Mouse (Mus musculus) liver, embryonic 16.5 days (tissue): Measurements from ENCODE around the gene Cfap97d2. TPM values are rescaled to one million over a fixed set of nuclear protein-coding genes. Genes with fewer than 3 reads are reported as not detected.
A peak's percentile ranks its signal among the peaks of the same experiment; 100 is the strongest.
"Not testable (repeated sequence)": the region's sequence is repeated elsewhere in the genome, so short reads cannot be mapped to it uniquely, and the experiment has no call there.

ENCODE experiments used
- ATAC-seq: fragments of 200-750 bp; cut with Nextera tagmentation; 2 replicates; pipeline ENCODE4 v1.8.0; 2017; ENCODE audit warnings: low read depth, mild to moderate bottlenecking, moderate number of reproducible peaks, moderate library complexity
- H3K27ac ChIP-seq: fragments of 300-500 bp; sonication (generic); 2 replicates; pipeline ENCODE4 v1.5.1; 2014; ENCODE audit warnings: mild to moderate bottlenecking, low read length
- H3K27me3 ChIP-seq: fragments of 300-500 bp; sonication (generic); 2 replicates; pipeline ENCODE4 v1.6.1; 2014; ENCODE audit warnings: low read depth, low read length, mixed read lengths; ENCODE audit not compliant: control insufficient read depth, insufficient read depth
- H3K36me3 ChIP-seq: fragments of 300-500 bp; sonication (generic); 2 replicates; pipeline ENCODE4 v1.6.1; 2014; ENCODE audit warnings: mild to moderate bottlenecking; ENCODE audit not compliant: control insufficient read depth, insufficient read depth
- H3K4me1 ChIP-seq: fragments of 300-500 bp; sonication (generic); 2 replicates; pipeline ENCODE4 v1.6.1; 2014; ENCODE audit warnings: low read depth, low read length, mixed read lengths; ENCODE audit not compliant: control insufficient read depth
- H3K4me2 ChIP-seq: fragments of 300-500 bp; sonication (generic); 2 replicates; pipeline ENCODE4 v1.6.1; 2014; ENCODE audit warnings: low read depth, low read length, mixed read lengths
- H3K4me3 ChIP-seq: fragments of 300-500 bp; sonication (generic); 2 replicates; pipeline ENCODE4 v1.5.1; 2014; ENCODE audit warnings: low read depth, mild to moderate bottlenecking, low read length
- H3K9ac ChIP-seq: fragments of 300-500 bp; sonication (generic); 2 replicates; pipeline ENCODE4 v1.6.1; 2014; ENCODE audit warnings: low read depth, low read length
- H3K9me3 ChIP-seq: fragments of 300-500 bp; sonication (generic); replicated peaks from 2 replicates; pipeline ENCODE4 v1.6.1; 2016; ENCODE audit warnings: low read length; ENCODE audit not compliant: control insufficient read depth
- WGBS: fragments of 180-500 bp; shearing (Covaris S2); extraction: QIAGEN DNeasy Blood & Tissue Kit; methylation state at CpG from one replicate; pipeline ENCODE4 v1.1.7; 2014; ENCODE audit not compliant: insufficient replicate concordance; 5-methylcytosine and 5-hydroxymethylcytosine counted together
- polyA plus RNA-seq: library from polyadenylated mRNA; unstranded; fragments of >200 nt; fragmentation: Nextera tagmentation; extraction: Ambion mirVana; gene quantifications from 2 replicates; pipeline ENCODE4 v1.2.1, GENCODE M21; 2015

Gene Cfap97d2
- polyA plus RNA-seq, 1 experiment from 2014 or later = not detected

DNA sequence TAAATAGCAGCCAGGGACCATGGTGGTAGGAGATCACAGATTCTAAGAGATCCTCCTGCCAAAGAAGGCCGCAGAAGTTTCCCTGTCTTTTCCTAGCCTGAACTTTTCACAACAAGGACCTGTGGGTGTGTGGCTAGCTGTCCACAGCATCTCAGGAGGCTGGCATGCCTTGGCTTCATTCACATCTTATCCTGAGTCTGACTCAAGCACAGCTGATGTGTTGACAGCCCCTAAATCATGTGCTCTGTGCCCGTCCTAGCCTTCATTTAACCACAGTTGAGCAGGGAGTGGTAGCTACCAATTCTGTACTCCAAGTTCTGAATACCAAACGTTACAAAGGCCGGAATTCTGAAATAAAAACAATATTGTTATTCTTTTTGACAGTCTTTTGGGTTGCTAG lies 1.4 kb upstream of the Cfap97d2 start:
- no peaks in the 10 kb centered on the region for H3K4me1 ChIP-seq
- H3K4me2 ChIP-seq = no peak overlapping the region
- H3K36me3 ChIP-seq = no peaks in the 10 kb centered on the region
- ATAC-seq = no peak
- WGBS = 54% methylated on average over 4 of the region's 4 CpGs
- H3K27me3 ChIP-seq = no peaks in the 10 kb centered on the region
- H3K4me3 ChIP-seq = no peak overlapping the region
- H3K27ac ChIP-seq = no peak overlapping the region
- H3K9me3 ChIP-seq = no peaks in the 10 kb centered on the region
- H3K9ac ChIP-seq = no peak overlapping the region

DNA sequence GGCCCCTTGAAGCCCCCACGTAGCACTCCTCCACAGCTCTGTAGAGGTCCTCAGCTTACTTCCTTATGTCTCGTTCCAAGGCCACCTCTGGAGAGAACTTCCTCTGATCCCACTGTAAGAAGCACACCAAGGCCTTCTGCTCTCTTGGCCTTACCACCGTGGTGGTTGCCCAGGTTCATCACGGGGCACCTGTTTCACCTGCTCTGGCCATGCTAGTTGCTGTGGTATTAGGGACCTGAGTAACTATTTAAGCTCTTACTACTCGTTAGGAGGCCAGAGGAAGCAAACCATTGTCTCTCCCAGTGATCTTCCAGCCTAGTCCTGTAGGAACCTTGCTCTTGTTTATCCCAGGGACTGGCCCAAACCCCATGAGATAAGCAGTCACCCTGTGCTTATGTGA lies 1.2 kb downstream of the Cfap97d2 start:
- Histone ChIP-seq H3K27me3 (no peaks in the 10 kb centered on the region), H3K27ac (no peak overlapping the region), H3K9me3 (no peaks in the 10 kb centered on the region), H3K4me3 (no peak overlapping the region), H3K9ac (no peak overlapping the region), H3K4me2 (no peak overlapping the region), H3K36me3 (no peaks in the 10 kb centered on the region), H3K4me1 (no peaks in the 10 kb centered on the region)
- 58% methylated on average over 5 of the region's 5 CpGs for WGBS
- no peak for ATAC-seq

DNA sequence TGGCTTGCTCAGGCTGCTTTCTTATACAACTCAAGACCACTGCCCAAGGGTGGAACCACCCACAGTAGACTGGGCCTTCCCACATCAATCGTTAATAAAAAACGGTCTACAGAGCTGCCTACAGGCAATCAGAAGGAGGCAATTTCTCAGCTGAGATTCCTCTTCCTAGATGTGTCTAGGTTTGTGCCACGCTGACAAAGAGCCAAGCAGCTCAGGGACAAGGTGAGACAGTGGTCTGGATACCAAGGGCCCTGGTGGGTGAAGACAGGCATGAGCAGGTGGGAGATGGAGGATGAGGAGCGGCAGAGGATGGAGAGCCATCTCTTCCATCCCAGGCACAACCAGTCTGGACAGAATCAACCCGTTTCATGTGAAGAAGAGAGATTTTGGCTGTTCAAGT lies 2.8 kb downstream of the Cfap97d2 start:
- Histone ChIP-seq H3K27me3 (no peaks in the 10 kb centered on the region), H3K9me3 (no peaks in the 10 kb centered on the region), H3K27ac (no peak overlapping the region), H3K4me1 (no peaks in the 10 kb centered on the region), H3K9ac (no peak overlapping the region), H3K36me3 (no peaks in the 10 kb centered on the region), H3K4me2 (no peak overlapping the region), H3K4me3 (no peak overlapping the region)
- WGBS = 66% methylated on average over 5 of the region's 5 CpGs
- no peak for ATAC-seq

DNA sequence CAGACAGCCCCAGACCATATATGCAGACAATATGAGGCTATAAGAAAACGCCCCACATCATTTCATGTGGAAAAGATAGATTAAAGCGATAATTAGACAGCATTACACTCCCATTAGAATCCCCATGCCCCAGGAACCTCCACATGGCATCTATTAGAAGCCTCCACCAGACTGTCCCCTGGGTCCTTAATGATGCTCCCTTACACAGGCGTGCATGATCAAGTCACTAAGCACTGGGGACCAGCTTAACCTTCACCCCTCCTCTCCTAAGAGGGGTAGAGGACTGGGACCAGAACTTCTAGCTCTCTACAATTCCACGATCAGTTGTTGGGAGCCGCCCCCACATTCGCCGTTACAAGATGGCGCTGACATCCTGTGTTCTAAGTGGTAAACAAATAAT lies 13.3 kb downstream of the Cfap97d2 start:
- no peak for ATAC-seq
- Histone ChIP-seq H3K9me3 (no peaks in the 10 kb centered on the region), H3K27ac (no peak overlapping the region)

DNA sequence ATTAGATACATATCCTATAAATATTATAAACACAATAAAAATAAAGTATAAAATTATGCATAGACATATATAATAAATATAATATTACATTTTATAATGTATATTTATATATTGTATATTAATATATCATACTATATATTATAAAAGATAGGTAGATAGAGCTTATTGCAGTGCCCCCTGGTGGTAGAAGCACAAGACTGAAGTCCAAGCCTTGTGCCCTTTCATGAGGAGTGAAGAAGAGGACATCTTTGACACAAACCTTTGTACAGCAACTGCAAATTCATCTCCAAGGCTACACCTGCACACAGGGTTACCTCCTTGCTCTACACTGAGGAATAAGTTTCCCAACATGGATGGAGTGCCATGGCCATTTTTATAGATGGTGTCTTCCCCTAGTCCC lies 20.0 kb downstream of the Cfap97d2 start:
- Histone ChIP-seq H3K9me3 (no peaks in the 10 kb centered on the region), H3K27me3 (no peaks in the 10 kb centered on the region), H3K36me3 (no peaks in the 10 kb centered on the region), H3K4me3 (no peak overlapping the region), H3K9ac (no peak overlapping the region), H3K4me2 (no peak overlapping the region), H3K4me1 (no peaks in the 10 kb centered on the region), H3K27ac (no peak overlapping the region)
- ATAC-seq = no peak

More for the DNA sequence above, 13.3 kb downstream of the Cfap97d2 start:
- Histone ChIP-seq H3K4me3 (no peak overlapping the region), H3K4me1 (no peaks in the 10 kb centered on the region), H3K36me3 (no peaks in the 10 kb centered on the region), H3K4me2 (no peak overlapping the region), H3K9ac (no peak overlapping the region), H3K27me3 (no peaks in the 10 kb centered on the region)
- 79% methylated on average over 8 of the region's 8 CpGs for WGBS

DNA sequence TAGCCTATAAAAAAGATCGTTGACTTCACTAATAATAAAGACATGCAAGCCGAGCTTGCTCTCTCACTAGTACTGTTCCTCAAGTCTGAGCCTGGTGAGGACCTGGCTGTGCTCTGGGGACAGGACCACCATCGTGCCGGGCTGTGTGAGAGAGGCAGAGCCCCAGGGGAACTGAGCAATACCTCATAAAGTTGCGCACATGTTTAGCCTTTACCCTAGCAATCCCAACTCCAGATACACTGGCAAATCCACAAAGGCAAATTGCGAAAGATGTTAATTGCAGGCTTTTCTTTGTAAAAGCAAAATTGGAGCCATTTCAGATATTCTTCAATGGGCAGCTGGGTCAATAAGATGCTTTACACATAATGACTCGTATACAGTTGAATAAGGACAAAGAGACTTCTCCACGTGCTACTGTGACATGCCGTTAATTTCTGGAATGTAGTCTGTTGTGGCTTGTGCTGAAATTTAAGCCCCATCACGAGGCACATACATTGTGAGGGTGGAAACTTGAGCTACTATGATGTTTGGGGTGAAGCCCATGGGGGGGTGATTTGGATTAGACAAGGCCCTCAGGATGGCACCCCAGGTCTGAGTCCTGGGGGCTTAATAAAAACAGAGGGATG lies 21.9 kb downstream of the Cfap97d2 start:
- 62% methylated on average over 10 of the region's 10 CpGs for WGBS
- no peaks in the 10 kb centered on the region for H3K27me3 ChIP-seq
- H3K4me1 ChIP-seq = no peaks in the 10 kb centered on the region
- no peak for ATAC-seq
- H3K9ac ChIP-seq = no peak overlapping the region
- no peak overlapping the region for H3K27ac ChIP-seq
- no peak overlapping the region for H3K4me3 ChIP-seq
- no peaks in the 10 kb centered on the region for H3K9me3 ChIP-seq
- no peaks in the 10 kb centered on the region for H3K36me3 ChIP-seq
- no peak overlapping the region for H3K4me2 ChIP-seq

DNA sequence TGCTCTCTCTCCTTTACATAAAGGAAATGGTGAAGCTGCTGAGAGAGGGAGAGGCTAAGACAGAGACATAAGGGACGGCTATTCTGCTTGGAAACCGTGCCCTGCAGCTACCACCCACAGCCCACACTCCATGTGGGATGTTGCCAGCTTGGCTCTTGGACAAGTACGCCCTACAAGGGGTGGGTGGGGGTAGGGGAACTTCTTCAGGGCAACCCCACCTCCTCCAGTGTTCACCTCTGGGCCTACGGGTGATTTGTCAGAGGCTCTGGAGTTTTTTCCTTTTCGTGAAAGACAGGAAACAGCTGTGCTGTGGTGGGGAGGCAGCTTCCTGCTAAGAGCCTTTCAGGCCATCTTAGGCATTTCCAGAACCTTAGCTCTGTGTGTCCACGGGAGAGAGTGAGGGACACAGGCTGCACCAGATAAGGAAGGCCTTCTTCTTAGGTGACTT lies 34.7 kb downstream of the Cfap97d2 start:
- H3K27ac ChIP-seq = peak overlapping the region; percentile 80
- 12% methylated on average over 6 of the region's 6 CpGs for WGBS
- peak; percentile 58 for ATAC-seq
- peaks cover 25% of the 10 kb centered on the region for H3K4me1 ChIP-seq
- H3K9me3 ChIP-seq = no peaks in the 10 kb centered on the region
- H3K27me3 ChIP-seq = no peaks in the 10 kb centered on the region
- no peaks in the 10 kb centered on the region for H3K36me3 ChIP-seq
- H3K4me3 ChIP-seq = no peak overlapping the region
- peak overlapping the region; percentile 32; the same call in 1 of the 2 replicates for H3K9ac ChIP-seq
- H3K4me2 ChIP-seq = peak overlapping the region; percentile 51

DNA sequence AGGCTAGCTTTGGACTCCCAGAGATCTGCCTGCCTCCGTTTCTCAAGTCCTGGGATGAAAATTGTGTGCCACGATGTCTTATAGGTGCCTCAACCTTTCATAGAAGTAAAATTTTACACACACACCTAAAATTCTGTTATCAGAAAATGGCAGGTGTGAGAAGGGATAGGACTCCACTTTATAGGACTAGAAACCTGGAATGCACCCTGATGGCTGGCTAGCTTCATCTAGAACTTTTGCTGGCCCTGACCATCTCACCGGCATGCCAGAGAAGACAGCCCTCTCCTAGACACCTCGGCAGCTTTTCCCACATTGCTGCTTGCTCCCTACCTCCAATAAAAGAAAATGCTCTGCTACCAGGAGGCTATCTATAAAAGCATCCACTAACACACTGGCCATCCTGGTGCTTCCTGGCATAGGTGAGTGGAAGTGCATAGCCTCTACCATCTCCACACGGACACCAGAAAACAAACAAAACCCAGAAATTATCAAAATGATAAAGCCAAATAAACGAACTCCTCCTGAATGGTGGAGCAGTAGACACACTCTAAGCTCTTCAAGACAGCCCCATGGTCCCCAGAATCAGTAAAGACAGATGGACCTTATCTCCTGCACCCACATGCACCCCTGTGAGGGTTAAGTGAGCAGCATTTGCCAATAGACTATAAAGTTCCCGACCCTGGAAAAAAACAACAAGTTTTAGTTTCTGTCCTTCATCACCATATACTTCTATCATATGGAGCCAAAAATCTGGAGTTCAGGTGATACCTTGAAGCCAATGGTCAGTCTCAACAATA lies 35.3 kb downstream of the Cfap97d2 start:
- ATAC-seq = peak; percentile 96
- Histone ChIP-seq H3K4me2 (peak overlapping the region; percentile 51), H3K36me3 (no peaks in the 10 kb centered on the region), H3K9me3 (no peaks in the 10 kb centered on the region), H3K9ac (peak overlapping the region; percentile 32; the same call in 1 of the 2 replicates), H3K27ac (peak overlapping the region; percentile 80), H3K4me3 (no peak overlapping the region), H3K27me3 (no peaks in the 10 kb centered on the region), H3K4me1 (peaks cover 25% of the 10 kb centered on the region)
- 29% methylated on average over 7 of the region's 7 CpGs for WGBS

DNA sequence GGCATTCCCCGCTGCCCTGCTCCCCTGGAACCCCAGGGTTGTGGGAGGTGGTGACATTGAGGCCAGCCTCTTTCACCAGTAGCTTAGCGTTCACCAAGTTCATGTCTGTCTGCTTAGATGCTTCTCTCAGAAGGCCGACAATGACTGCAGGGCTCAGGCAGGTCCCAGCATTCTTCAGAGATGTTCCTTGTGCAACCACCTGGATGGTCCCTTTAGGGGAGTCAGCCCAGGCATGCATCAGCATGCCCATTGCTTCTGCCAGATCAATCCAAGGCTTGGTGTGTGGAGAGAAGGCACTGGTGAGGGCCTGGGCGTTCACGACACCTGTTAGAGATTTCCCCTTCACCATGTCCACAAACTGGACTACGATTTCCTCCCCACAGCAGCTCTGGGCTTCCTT lies 40.5 kb downstream of the Cfap97d2 start:
- not testable (repeated sequence) for H3K36me3 ChIP-seq, H3K27ac ChIP-seq, H3K4me3 ChIP-seq, ATAC-seq, H3K9me3 ChIP-seq, H3K4me2 ChIP-seq, H3K9ac ChIP-seq, H3K27me3 ChIP-seq
- peaks cover 12% of the 10 kb centered on the region for H3K4me1 ChIP-seq
- 76% methylated on average over 4 of the region's 6 CpGs for WGBS
